Mouse (Mus musculus): Measurements from ENCODE around the gene Fkbp10.

DNA sequence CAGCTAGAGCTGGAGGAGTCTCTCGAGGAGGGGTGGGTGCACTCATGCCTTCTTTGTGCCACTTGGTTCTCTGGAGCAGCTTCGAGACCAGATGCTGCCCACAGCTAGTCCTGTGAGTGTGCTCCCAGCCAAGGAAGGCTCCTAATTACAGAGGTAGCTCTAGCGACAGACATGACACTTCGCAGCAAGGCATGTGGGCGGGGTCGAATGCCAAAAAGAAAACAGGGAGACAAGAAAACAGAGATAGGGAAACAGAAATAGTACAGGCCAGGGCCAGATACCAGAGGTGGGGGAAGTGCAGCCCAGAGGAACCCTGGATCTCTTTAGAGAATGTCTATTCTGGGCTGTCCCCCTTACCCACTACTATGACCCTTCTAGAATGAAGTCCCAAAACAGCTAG is 13.3 kb upstream of the Fkbp10 start:
- TF ChIP-seq CTCF (IDR thresholded peaks at IDR 0.05; ENCODE audit: control insufficient read depth, insufficient read depth, insufficient replicate concordance, low read depth, low read length) (no peak), POLR2A (IDR thresholded peaks at IDR 0.05; ENCODE audit: control insufficient read depth, low read depth, low read length) (no peak)
